Comparison of ENCODE assay signal across 37 mouse cellular contexts in genomic region chrX:31745079-31745478, GRCm38 (mm10). TPM values are rescaled to one million over a fixed set of nuclear protein-coding genes. Genes with fewer than 3 reads are reported as not detected.
"Had no signal": no experiment of that assay in that cellular context is flagged by ENCODE, and none has a peak within 500 bp of the region (broad histone marks: within the 10 kb centered on the region; RNA-seq: fewer than 3 reads in every experiment).

No protein-coding gene starts in this region.

- H3K36me3 ChIP-seq: heart, embryonic 13.5 days; hindbrain, embryonic 10.5 days; hindbrain, embryonic 12.5 days; intestine, embryonic 15.5 days; limb, embryonic 13.5 days; liver, embryonic 13.5 days had no signal

- H3K9ac ChIP-seq: heart, embryonic 13.5 days; hindbrain, embryonic 12.5 days; hindbrain, embryonic 14.5 days; intestine, embryonic 15.5 days; limb, embryonic 13.5 days; liver, embryonic 13.5 days had no signal

- ATAC-seq: hindbrain, embryonic 16.5 days; inflammation-experienced regulatory T-cells, adult 6 months; intestine, embryonic 15.5 days; intestine, postnatal 0 days had no signal

- DNase-seq: gastrocnemius, adult 2 months; gastrocnemius, postnatal 10 days; gastrocnemius, postnatal 25 days; heart, adult 2 months; heart, postnatal 4 days; kidney, adult 18-20 months; kidney, adult 8-10 months; kidney, postnatal 10 days; kidney, postnatal 25 days; kidney, postnatal 4 days; liver; liver, embryonic 13.5 days had no signal

- H3K27me3 ChIP-seq: heart, embryonic 13.5 days; hindbrain, embryonic 12.5 days; intestine, embryonic 15.5 days; limb, embryonic 13.5 days; liver, embryonic 13.5 days had no signal

- H3K4me1 ChIP-seq: heart, embryonic 13.5 days; hindbrain, embryonic 10.5 days; hindbrain, embryonic 12.5 days; intestine, embryonic 15.5 days; limb, embryonic 13.5 days; liver, embryonic 13.5 days had no signal

- H3K4me3 ChIP-seq: gastrocnemius, adult 2 months; heart, adult 2 months; heart, embryonic 13.5 days; hindbrain, embryonic 10.5 days; hindbrain, embryonic 12.5 days; intestine, embryonic 15.5 days; layer of hippocampus, adult 2 months; left cerebral cortex, adult 2 months; limb, embryonic 13.5 days; liver, embryonic 13.5 days had no signal

- H3K27ac ChIP-seq: gastrocnemius, adult 2 months; heart, adult 2 months; heart, embryonic 13.5 days; hindbrain, embryonic 10.5 days; hindbrain, embryonic 12.5 days; hindbrain, embryonic 14.5 days; intestine, embryonic 15.5 days; layer of hippocampus, adult 2 months; left cerebral cortex, adult 2 months; limb, embryonic 13.5 days; liver, embryonic 13.5 days had no signal

- H3K4me2 ChIP-seq: heart, embryonic 11.5 days; heart, embryonic 13.5 days; hindbrain, embryonic 12.5 days; hindbrain, embryonic 14.5 days; intestine, embryonic 15.5 days; limb, embryonic 13.5 days; liver, embryonic 11.5 days; liver, embryonic 13.5 days had no signal

RNA-seq across cellular contexts. Expression of gene Btbd35f25, which starts 28.1 kb away (rescaled TPM):
- total RNA-seq: gastrocnemius, adult 2 months; gastrocnemius, postnatal 10 days; gastrocnemius, postnatal 25 days; gastrocnemius, postnatal 4 days; granulocyte monocyte progenitor cell, adult 5-6 weeks; heart, adult 2 months; heart, postnatal 25 days; heart, postnatal 4 days; layer of hippocampus, adult 2 months; layer of hippocampus, postnatal 10 days; layer of hippocampus, postnatal 25 days; left cerebral cortex, adult 2 months; left cerebral cortex, postnatal 14 days; left cerebral cortex, postnatal 36 days had no signal
- polyA plus RNA-seq: frontal cortex, adult 2 months; heart, adult 2 months; heart, embryonic 11.5 days; heart, embryonic 13.5 days; heart, postnatal 0 days; hindbrain, embryonic 10.5 days; hindbrain, embryonic 12.5 days; hindbrain, embryonic 14.5 days; hindbrain, embryonic 16.5 days; inflammation-experienced regulatory T-cells, adult 6 months; intestine, embryonic 15.5 days; intestine, postnatal 0 days; kidney, embryonic 14.5 days; kidney, embryonic 16.5 days; limb, embryonic 11.5 days; limb, embryonic 13.5 days; liver, embryonic 11.5 days; liver, embryonic 13.5 days had no signal
